Mouse (Mus musculus) mature B cell (primary cell): ENCODE data around the gene Adora2a.
"Not testable (repeated sequence)": the region's sequence is repeated elsewhere in the genome, so short reads cannot be mapped to it uniquely, and the experiment has no call there.

ENCODE experiments used
- in situ Hi-C: fragments of 300-500 bp; cut with MboI; formaldehyde crosslinking; loops from 2 replicates; pipeline ENCODE4 v1.14.3; 2019

Gene Adora2a

GRCm38 (mm10) chr10:75350564-75350963 is 33.9 kb downstream of the Adora2a start:
- in situ Hi-C loops, result no loop called here

- in situ Hi-C loops, result no loop called here
Measured at GRCm38 (mm10) chr10:75352541-75352940, 35.9 kb downstream of the Adora2a start.

- in situ Hi-C loops, result not testable (repeated sequence)
Measured at GRCm38 (mm10) chr10:75353838-75354241, 37.2 kb downstream of the Adora2a start.

GRCm38 (mm10) chr10:75355341-75355740 is 38.7 kb downstream of the Adora2a start:
- in situ Hi-C loops, result no loop called here

- in situ Hi-C loops, result not testable (repeated sequence)
Measured at GRCm38 (mm10) chr10:75364214-75364690, 47.6 kb downstream of the Adora2a start.

- in situ Hi-C loops, result no loop called here
Measured at GRCm38 (mm10) chr10:75364796-75365195, 48.1 kb downstream of the Adora2a start.

GRCm38 (mm10) chr10:75365231-75365633 is 48.6 kb downstream of the Adora2a start:
- in situ Hi-C loops, result no loop called here

- in situ Hi-C loops, result not testable (repeated sequence)
Measured at GRCm38 (mm10) chr10:75373655-75374351, 57.1 kb downstream of the Adora2a start.

GRCm38 (mm10) chr10:75378688-75379087 is 62.0 kb downstream of the Adora2a start:
- in situ Hi-C loops, result no loop called here
